Mouse (Mus musculus): ENCODE measurements around the gene 1300017J02Rik.
"Not testable (repeated sequence)": the region's sequence is repeated elsewhere in the genome, so short reads cannot be mapped to it uniquely, and the experiment has no call there.

The 1300017J02Rik gene

GRCm38 (mm10) chr9:103304927-103305326 lies at the start of gene 1300017J02Rik, which contains the start of gene Topbp1:
1300017J02Rik (minus strand) TSS chr9:103305082.
Topbp1 (plus strand) TSS chr9:103305215.
- DNase-seq (ENCODE audit: extremely low spot score, low read depth, low spot score) = peak; percentile 81

DNA sequence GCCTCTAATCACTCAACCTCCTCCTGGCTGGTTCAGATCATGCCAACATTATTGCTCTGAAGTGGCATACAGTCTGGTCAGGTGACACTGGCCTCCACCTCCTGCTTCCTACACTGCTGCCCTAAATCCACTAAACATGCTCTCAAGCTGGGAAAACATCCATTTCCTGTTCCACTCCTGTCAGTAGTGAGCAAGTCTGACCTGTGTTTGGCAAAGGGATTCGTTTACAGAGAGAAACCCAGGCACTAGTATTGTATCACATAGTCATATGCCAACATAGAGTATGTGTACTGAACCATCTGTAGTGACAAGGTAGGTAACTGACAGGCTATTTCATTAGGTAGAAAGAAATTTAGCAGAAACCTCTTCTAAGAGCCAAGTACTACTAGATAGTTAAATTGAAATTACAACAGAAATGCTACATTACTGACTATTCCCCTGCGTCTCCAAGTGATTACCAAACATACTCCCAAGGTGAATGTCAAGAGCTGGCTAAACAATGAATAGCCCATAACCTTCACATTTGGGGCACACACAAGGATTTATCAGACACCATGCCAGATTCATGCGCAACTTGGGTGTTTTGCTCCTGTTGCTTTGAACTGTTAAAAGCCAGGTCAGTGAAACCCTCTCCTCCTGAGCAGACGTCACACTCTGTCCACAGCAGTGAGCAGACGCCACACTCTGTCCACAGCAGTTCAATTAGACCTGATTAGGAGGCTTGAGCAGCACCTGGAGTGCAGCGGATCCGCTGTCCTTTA lies 48.8 kb upstream of the 1300017J02Rik start:
- DNase-seq (ENCODE audit: extremely low spot score, low read depth, low spot score) = not testable (repeated sequence)

- no peak for DNase-seq (ENCODE audit: extremely low spot score, low read depth, low spot score)
These were observed 43.9 kb upstream of the 1300017J02Rik start for GRCm38 (mm10) chr9:103348791-103349190.

GRCm38 (mm10) chr9:103347996-103348490 lies 43.2 kb upstream of the 1300017J02Rik start:
- no peak for DNase-seq (ENCODE audit: extremely low spot score, low read depth, low spot score)

DNA sequence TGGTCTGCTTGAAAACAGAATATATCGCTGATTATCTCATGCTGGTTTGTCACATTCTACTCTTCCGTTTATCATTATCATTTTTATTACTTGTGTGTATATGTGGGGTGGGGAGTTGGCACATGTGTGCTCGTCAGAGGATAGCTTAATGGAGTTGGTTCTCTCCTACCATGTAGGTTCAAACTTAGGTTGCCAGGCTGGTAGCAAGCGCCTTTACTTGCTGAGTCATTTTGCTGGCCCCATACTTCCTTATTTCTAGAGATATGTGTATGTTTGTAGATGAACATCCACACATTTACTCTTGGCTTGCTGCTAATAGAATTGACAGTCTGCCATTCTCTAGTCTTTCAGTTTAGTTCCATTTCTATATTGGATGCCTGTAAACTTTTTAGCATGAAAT lies 42.2 kb upstream of the 1300017J02Rik start:
- DNase-seq (ENCODE audit: extremely low spot score, low read depth, low spot score) = no peak

DNA sequence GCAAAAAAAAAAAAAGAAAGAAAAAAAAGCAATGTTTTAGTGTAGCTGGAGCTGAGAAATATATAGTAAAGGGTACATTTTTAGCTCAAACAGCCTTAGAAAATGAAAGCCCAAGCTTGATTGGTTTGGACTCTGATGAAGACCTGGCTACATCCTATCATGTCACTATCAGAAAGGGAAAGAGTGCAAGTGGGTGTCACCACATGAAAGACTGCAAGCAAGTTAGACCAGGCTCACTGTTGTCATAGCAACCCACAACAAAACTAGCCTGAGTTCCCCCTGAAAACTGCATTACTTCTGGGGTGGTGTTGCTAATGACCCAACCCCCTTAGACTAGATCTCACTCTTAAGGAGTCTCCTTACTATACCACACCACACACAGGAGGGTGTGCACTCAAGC lies 32.0 kb upstream of the 1300017J02Rik start:
- no peak for DNase-seq (ENCODE audit: extremely low spot score, low read depth, low spot score)

GRCm38 (mm10) chr9:103332663-103333062 lies 27.8 kb upstream of the 1300017J02Rik start:
- DNase-seq (ENCODE audit: extremely low spot score, low read depth, low spot score) = no peak

DNA sequence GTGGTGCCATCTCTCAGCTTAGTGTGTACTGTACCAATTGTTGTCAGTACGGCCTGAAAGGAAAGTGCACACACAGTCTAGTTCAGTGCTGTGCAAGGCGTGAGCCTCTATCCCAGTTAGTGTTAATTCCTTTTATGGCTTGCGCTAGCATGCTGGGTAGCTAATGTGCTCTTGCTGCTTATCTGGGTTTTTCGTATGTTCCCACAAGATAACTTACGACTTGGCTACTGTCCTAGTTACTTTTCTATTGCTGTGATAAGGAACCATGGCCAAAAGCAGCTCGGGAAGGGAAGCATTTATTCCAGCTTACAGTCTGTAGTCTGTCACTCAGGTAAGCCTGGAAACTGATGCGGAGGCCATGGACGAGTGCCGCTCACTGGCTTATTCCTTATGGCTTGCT lies 21.6 kb upstream of the 1300017J02Rik start:
- DNase-seq (ENCODE audit: extremely low spot score, low read depth, low spot score) = no peak

DNA sequence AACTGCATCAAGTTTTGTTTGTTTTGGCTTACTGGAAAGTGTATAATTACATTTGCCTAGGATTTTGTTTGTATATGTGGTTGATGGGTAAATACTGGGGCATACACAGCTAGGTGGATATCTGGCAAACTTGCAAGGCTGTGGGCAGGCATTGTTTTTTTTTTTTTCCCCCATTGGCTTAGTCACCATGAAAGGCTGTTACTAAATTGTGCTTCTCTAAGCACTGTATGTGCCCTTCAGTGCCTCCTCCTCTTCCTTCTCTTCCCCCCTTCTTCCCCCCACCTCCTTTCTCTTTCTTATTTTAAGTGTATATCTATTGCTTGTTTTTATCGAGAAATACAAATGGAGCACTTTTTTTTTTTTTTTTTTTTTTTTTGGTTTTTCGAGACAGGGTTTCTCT lies 19.8 kb upstream of the 1300017J02Rik start:
- DNase-seq (ENCODE audit: extremely low spot score, low read depth, low spot score) = no peak

DNA sequence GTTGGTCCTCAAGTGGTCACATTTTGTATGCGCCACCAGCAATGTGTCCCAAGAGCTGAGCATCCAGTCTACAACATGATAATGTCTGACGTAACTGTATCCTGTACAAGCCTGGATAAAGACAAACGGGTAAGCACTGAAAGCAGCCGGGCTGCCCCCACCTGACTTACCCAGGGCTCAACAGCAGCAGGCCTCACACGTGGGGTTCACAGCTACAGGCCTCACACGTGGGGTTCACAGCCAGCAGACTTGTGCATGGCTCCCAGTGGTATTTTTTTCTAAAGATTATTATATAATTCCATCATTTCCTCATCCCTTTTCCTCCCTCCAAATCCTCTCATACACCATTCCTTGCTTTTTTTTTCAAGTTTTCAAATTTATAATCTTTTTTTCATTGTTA lies 5.0 kb upstream of the 1300017J02Rik start:
- no peak for DNase-seq (ENCODE audit: extremely low spot score, low read depth, low spot score)

- DNase-seq (ENCODE audit: extremely low spot score, low read depth, low spot score) = peak; percentile 30
These were observed 605 bp upstream of the 1300017J02Rik start for GRCm38 (mm10) chr9:103305332-103306041.

DNA sequence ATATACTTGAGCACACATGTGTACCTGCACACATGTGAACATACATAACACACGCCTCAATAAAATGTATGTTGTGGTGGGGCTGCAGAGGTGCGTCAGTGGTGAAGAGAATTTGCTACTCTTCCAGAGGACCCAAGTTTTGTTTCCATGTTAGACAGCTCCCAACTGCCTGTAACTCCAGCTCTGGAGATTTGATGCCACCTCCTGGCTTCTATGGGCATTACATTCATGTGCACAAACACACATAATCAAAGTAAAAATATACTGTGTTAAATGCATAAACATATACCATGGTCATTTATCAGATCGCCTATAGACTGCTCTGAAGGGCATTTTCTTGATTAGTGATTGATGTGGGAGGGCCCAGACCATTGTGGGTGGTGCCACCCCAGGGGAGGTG lies 2.2 kb downstream of the 1300017J02Rik start:
- DNase-seq (ENCODE audit: extremely low spot score, low read depth, low spot score) = peak; percentile 31

DNA sequence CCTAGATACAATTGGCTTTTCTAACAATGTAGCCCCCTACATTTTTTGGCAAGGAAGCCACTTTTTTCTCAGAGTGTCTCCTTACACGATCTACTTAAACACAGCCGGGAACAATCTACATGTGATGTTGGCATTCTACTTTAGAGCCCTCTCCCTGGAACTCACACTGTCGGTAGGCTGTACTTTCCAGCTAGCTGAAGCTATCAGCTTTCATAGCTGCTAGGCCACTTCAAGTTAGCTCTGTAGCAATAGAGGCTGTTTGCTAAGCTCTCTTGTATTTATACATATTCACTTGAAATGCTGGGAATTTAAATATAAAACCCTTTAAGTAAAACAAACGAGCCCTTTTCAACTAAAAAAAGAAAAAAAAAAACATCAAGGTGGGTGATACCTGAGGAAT lies 2.6 kb downstream of the 1300017J02Rik start:
- no peak for DNase-seq (ENCODE audit: extremely low spot score, low read depth, low spot score)

- DNase-seq (ENCODE audit: extremely low spot score, low read depth, low spot score) = no peak
These were observed 3.8 kb downstream of the 1300017J02Rik start for GRCm38 (mm10) chr9:103301086-103301485.

GRCm38 (mm10) chr9:103294507-103294906 lies 10.4 kb downstream of the 1300017J02Rik start:
- no peak for DNase-seq (ENCODE audit: extremely low spot score, low read depth, low spot score)

GRCm38 (mm10) chr9:103288489-103289180 lies 16.2 kb downstream of the 1300017J02Rik start:
- no peak for DNase-seq (ENCODE audit: extremely low spot score, low read depth, low spot score)

GRCm38 (mm10) chr9:103287840-103288488 lies 16.9 kb downstream of the 1300017J02Rik start:
- no peak for DNase-seq (ENCODE audit: extremely low spot score, low read depth, low spot score)

- DNase-seq (ENCODE audit: extremely low spot score, low read depth, low spot score) = no peak
These were observed 17.9 kb downstream of the 1300017J02Rik start for GRCm38 (mm10) chr9:103286901-103287422.

- no peak for DNase-seq (ENCODE audit: extremely low spot score, low read depth, low spot score)
These were observed 18.5 kb downstream of the 1300017J02Rik start for GRCm38 (mm10) chr9:103286396-103286795.

- no peak for DNase-seq (ENCODE audit: extremely low spot score, low read depth, low spot score)
These were observed 28.0 kb downstream of the 1300017J02Rik start for GRCm38 (mm10) chr9:103276876-103277275.

DNA sequence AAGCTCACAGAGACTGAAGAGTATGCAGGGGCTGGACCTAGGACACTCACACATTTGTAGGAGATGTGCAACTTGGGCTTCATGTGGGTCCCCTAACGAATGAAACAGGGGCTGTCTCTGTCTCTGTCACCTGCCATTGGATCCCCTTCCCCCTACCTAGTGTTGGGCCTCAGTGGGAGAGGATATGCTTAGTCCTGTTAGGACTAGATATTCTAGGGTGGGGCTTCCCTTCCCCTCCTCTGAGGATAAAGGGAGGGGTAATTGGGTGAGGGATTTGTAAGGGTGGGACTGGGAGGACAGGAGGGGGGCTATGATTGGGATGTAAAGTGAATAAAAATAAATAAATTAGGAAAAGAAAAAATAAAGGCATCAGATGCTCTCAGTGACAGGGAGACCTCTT lies 29.2 kb downstream of the 1300017J02Rik start:
- DNase-seq (ENCODE audit: extremely low spot score, low read depth, low spot score) = no peak
